Mouse (Mus musculus) neural tube, embryonic 15.5 days (tissue): ENCODE measurements around the gene Disp2. TPM values are rescaled to one million over a fixed set of nuclear protein-coding genes. Genes with fewer than 3 reads are reported as not detected.

Source experiments
- polyA plus RNA-seq: library from polyadenylated mRNA; unstranded; fragments of >200 nt; fragmentation: Nextera tagmentation; extraction: Ambion mirVana; gene quantifications from 2 replicates; pipeline ENCODE4 v1.2.1, GENCODE M21; 2015

The Disp2 gene
- polyA plus RNA-seq, 1 experiment from 2014 or later = 75.6 TPM

Other genes starting within 250 kb of the Disp2 start
- 2.0 and 3.6 TPM in 2 replicates for gene Bmf, start 230.0 kb upstream of the Disp2 start, polyA plus RNA-seq
- gene Bub1b, start 181.5 kb upstream of the Disp2 start, polyA plus RNA-seq = 7.0 and 26.4 TPM in 2 replicates
- gene Pak6, start 116.4 kb upstream of the Disp2 start, polyA plus RNA-seq = 40.2 and 42.4 TPM in 2 replicates
- not detected in 2 replicates for gene Ankrd63, start 75.8 kb upstream of the Disp2 start, polyA plus RNA-seq
- gene Plcb2, start 51.3 kb upstream of the Disp2 start, polyA plus RNA-seq = 1.0 and 2.2 TPM in 2 replicates
- gene Inafm2, start 34.0 kb upstream of the Disp2 start, polyA plus RNA-seq = 22.0 and 23.5 TPM in 2 replicates
- 0.97 and 1.2 TPM in 2 replicates for gene Ccdc9b, start 17.1 kb upstream of the Disp2 start, polyA plus RNA-seq
- gene Phgr1, start 7.0 kb upstream of the Disp2 start, polyA plus RNA-seq = 1.2 TPM in 1 of 2 replicates, not detected in the other
- gene Knstrn, start 34.3 kb downstream of the Disp2 start, polyA plus RNA-seq = 14.8 and 30.3 TPM in 2 replicates
- 51.9 and 59.4 TPM in 2 replicates for gene Ivd, start 82.2 kb downstream of the Disp2 start, polyA plus RNA-seq
- gene Bahd1, start 120.7 kb downstream of the Disp2 start, polyA plus RNA-seq = 8.5 TPM in 2 replicates
- gene Chst14, start 146.8 kb downstream of the Disp2 start, polyA plus RNA-seq = 6.1 and 9.3 TPM in 2 replicates
- 40.7 and 41.2 TPM in 2 replicates for gene Ccdc32, start 249.7 kb downstream of the Disp2 start, polyA plus RNA-seq